Mouse (Mus musculus): ENCODE results near the gene Neb. TPM values are rescaled to one million over a fixed set of nuclear protein-coding genes. Genes with fewer than 3 reads are reported as not detected.

Neb gene
- total and polyA plus RNA-seq, 2 experiments from 2014 or later, result 0.80 to 3.7 TPM

DNA sequence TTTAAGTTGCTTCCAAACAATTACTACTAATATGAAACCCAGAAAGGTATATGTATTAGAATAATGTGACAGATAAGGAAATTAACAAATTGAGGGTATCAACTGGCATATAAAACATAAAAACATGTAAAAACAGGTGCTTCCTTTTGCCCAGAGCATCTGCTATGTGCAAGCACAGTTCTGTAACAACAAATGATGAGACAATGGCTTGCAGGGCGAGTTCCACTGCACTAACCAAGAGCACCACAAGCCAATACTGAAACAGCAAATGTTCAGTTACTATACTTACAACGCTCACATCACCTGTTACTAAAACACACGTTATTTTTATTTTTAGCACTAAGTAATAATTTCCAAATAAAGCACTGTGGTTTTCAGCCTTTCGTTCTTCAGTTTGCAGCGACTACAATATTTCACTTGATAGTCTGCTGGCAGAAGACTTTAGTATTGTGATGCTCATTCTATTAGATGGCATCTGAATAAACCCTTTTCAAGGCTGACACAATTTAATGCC, 34.3 kb upstream of the Neb start:
- Histone ChIP-seq H3K36me3 (ENCODE audit: insufficient read depth, low read length) (peaks cover 42% of the 10 kb centered on the region), H3K27ac (ENCODE audit: low read depth, low read length) (no peak overlapping the region), H3K4me3 (ENCODE audit: low read depth, low read length) (no peak overlapping the region), H3K27me3 (ENCODE audit: insufficient read depth, low read length) (no peaks in the 10 kb centered on the region), H3K4me1 (ENCODE audit: insufficient read depth, low read length) (no peaks in the 10 kb centered on the region), H3K9ac (replicated peaks; ENCODE audit: low read length, poor library complexity, severe bottlenecking) (no peak overlapping the region), H3K9me3 (ENCODE audit: low read length) (peaks cover 6% of the 10 kb centered on the region; the same call in 1 of the 2 replicates), H3K4me2 (ENCODE audit: low read depth, low read length, poor library complexity, severe bottlenecking) (no peak overlapping the region)
- no peak for ATAC-seq (ENCODE audit: low FRiP score)
- WGBS, result 96% methylated on average over 5 of the region's 5 CpGs
- TF ChIP-seq CTCF (IDR thresholded peaks at IDR 0.05), result no peak
- no peak for DNase-seq (ENCODE audit: low spot score)

DNA sequence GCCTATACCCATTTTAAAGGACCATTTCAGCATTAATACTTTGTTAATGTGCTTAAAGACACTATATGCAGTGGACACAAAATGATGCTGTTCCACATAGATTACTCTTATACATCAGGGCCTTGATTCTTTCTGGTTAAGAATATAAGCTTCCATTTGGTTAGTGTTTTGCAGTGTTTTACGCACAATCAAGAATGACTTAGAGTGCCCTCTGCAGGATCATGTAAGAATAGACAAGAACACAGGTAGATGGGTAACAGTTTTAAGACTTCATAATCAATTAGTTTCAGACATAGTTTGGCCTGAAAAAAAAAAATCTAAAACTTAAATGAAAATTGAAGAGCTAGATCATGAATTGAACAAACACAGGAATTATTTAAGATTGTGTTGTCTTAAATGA, 28.2 kb upstream of the Neb start:
- H3K4me1 ChIP-seq (ENCODE audit: insufficient read depth, low read length), result no peaks in the 10 kb centered on the region
- no peak overlapping the region for H3K27ac ChIP-seq (ENCODE audit: low read depth, low read length)
- ATAC-seq (ENCODE audit: low FRiP score) (no peak), DNase-seq (ENCODE audit: low spot score) (peak; percentile 26)
- peaks cover 6% of the 10 kb centered on the region; the same call in 1 of the 2 replicates for H3K9me3 ChIP-seq (ENCODE audit: low read length)
- H3K27me3 ChIP-seq (ENCODE audit: insufficient read depth, low read length), result no peaks in the 10 kb centered on the region
- peaks cover 36% of the 10 kb centered on the region for H3K36me3 ChIP-seq (ENCODE audit: insufficient read depth, low read length)
- no peak overlapping the region for H3K4me2 ChIP-seq (ENCODE audit: low read depth, low read length, poor library complexity, severe bottlenecking)
- no peak overlapping the region for H3K4me3 ChIP-seq (ENCODE audit: low read depth, low read length)
- H3K9ac ChIP-seq (replicated peaks; ENCODE audit: low read length, poor library complexity, severe bottlenecking), result no peak overlapping the region
- WGBS, result 90% methylated on average over 1 of the region's 1 CpGs
- peak; percentile 65 for TF ChIP-seq CTCF (IDR thresholded peaks at IDR 0.05)

DNA sequence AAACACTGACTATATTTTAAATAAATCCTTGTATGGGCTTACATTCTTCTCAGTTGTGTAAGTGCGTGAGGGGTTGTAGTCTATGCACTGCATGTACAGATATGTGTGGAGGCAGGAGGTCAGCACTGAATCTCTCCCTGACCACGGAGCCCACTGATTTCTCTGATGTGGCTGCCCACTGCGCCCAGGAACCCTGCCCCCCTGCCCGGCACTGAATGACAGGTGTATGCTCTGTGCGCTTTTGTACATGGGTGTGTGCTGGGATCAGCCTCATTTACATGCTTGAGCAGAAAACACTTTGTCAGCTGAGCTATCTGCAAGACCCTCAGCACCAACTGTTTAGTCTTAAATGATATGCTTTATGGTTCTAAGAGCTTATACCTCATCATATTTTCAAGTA, 27.0 kb upstream of the Neb start:
- no peak overlapping the region for H3K4me3 ChIP-seq (ENCODE audit: low read depth, low read length)
- no peaks in the 10 kb centered on the region for H3K27me3 ChIP-seq (ENCODE audit: insufficient read depth, low read length)
- no peak overlapping the region for H3K4me2 ChIP-seq (ENCODE audit: low read depth, low read length, poor library complexity, severe bottlenecking)
- DNase-seq (ENCODE audit: low spot score), result no peak
- WGBS, result 95% methylated on average over 5 of the region's 5 CpGs
- TF ChIP-seq CTCF (IDR thresholded peaks at IDR 0.05), result no peak
- H3K9me3 ChIP-seq (ENCODE audit: low read length), result peaks cover 2% of the 10 kb centered on the region; the same call in 1 of the 2 replicates
- peaks cover 24% of the 10 kb centered on the region for H3K36me3 ChIP-seq (ENCODE audit: insufficient read depth, low read length)
- H3K4me1 ChIP-seq (ENCODE audit: insufficient read depth, low read length), result no peaks in the 10 kb centered on the region
- no peak overlapping the region for H3K27ac ChIP-seq (ENCODE audit: low read depth, low read length)
- no peak overlapping the region for H3K9ac ChIP-seq (replicated peaks; ENCODE audit: low read length, poor library complexity, severe bottlenecking)
- no peak for ATAC-seq (ENCODE audit: low FRiP score)

DNA sequence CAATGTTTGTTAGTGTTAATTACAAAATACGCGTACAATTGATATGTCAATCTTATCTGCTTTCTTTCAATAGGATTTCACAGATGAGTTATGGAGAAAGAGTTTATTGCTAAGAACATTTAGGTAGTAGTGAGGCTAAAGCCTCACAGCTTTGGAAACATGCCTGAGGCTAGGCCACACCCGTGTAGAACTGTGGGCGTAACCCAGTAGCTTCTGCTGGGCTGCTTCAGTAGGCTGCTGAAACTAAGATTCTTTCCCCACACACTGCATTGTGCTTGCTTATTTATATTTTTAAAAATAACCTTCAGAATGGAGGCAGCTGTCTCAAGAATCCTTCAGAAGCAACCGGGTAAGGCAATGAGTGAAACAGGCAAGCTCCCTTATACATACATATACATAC, 16.3 kb upstream of the Neb start:
- no peak overlapping the region for H3K4me2 ChIP-seq (ENCODE audit: low read depth, low read length, poor library complexity, severe bottlenecking)
- no peak for ATAC-seq (ENCODE audit: low FRiP score)
- TF ChIP-seq CTCF (IDR thresholded peaks at IDR 0.05), result no peak
- no peak for DNase-seq (ENCODE audit: low spot score)
- no peaks in the 10 kb centered on the region for H3K4me1 ChIP-seq (ENCODE audit: insufficient read depth, low read length)
- no peak overlapping the region for H3K4me3 ChIP-seq (ENCODE audit: low read depth, low read length)
- H3K9ac ChIP-seq (replicated peaks; ENCODE audit: low read length, poor library complexity, severe bottlenecking), result no peak overlapping the region
- no peaks in the 10 kb centered on the region for H3K9me3 ChIP-seq (ENCODE audit: low read length)
- no peaks in the 10 kb centered on the region for H3K36me3 ChIP-seq (ENCODE audit: insufficient read depth, low read length)
- H3K27me3 ChIP-seq (ENCODE audit: insufficient read depth, low read length), result no peaks in the 10 kb centered on the region
- no peak overlapping the region for H3K27ac ChIP-seq (ENCODE audit: low read depth, low read length)
- WGBS, result 90% methylated on average over 5 of the region's 5 CpGs

DNA sequence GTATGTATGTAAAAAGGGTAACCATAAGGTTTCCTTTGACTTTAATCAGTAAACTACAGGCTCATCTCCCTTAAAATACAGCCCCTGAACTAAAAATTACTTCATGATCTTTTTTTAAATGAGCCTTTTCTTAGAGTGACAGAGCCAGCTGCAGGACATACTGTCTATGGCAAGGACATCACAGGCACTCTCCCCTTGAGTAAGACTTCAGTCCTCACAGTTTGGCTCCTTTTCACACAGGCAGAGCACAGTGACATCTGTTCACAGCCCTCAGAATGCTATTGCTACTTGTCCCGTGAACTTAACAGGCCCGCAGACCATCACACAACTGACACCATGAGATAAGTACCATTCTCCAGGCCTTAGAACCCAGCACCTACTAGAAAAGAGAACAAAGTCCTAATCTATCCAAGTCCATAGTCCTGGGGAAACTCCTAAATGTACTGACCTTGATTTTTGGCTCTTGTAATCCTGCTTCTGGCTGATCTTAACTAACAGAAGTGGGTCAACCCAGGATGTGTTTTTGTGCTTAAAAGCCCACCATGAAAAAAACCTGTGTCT, 12.2 kb upstream of the Neb start:
- no peak overlapping the region for H3K4me3 ChIP-seq (ENCODE audit: low read depth, low read length)
- no peak overlapping the region for H3K9ac ChIP-seq (replicated peaks; ENCODE audit: low read length, poor library complexity, severe bottlenecking)
- TF ChIP-seq CTCF (IDR thresholded peaks at IDR 0.05), result no peak
- no peak overlapping the region for H3K27ac ChIP-seq (ENCODE audit: low read depth, low read length)
- no peak overlapping the region for H3K4me2 ChIP-seq (ENCODE audit: low read depth, low read length, poor library complexity, severe bottlenecking)
- DNase-seq (ENCODE audit: low spot score), result no peak
- H3K27me3 ChIP-seq (ENCODE audit: insufficient read depth, low read length), result no peaks in the 10 kb centered on the region
- H3K36me3 ChIP-seq (ENCODE audit: insufficient read depth, low read length), result no peaks in the 10 kb centered on the region
- 63% methylated on average over 2 of the region's 2 CpGs for WGBS
- H3K4me1 ChIP-seq (ENCODE audit: insufficient read depth, low read length), result no peaks in the 10 kb centered on the region
- ATAC-seq (ENCODE audit: low FRiP score), result no peak
- no peaks in the 10 kb centered on the region for H3K9me3 ChIP-seq (ENCODE audit: low read length)

DNA sequence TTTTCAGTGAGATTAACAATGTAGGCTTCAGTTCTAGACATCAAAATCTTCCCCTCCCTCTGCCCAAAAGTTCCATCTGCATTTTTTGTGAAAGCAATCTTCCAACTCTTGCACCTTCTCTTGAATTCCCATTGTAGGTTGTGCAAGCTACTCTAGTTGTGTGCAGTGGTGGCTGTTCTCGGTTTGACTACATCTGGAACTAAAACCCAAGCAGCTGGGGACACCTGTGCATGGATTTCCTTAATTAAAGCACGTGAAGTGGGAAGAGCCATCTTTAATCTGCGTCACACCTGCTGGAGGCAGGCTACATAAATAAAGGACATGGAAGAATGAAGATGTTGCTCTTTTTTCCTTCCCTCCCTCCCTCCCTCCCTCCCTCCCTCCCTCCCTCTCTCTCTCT, 11.7 kb upstream of the Neb start:
- WGBS, result 71% methylated on average over 3 of the region's 3 CpGs
- no peaks in the 10 kb centered on the region for H3K36me3 ChIP-seq (ENCODE audit: insufficient read depth, low read length)
- H3K4me1 ChIP-seq (ENCODE audit: insufficient read depth, low read length), result no peaks in the 10 kb centered on the region
- no peak for TF ChIP-seq CTCF (IDR thresholded peaks at IDR 0.05)
- H3K4me2 ChIP-seq (ENCODE audit: low read depth, low read length, poor library complexity, severe bottlenecking), result no peak overlapping the region
- H3K9ac ChIP-seq (replicated peaks; ENCODE audit: low read length, poor library complexity, severe bottlenecking), result no peak overlapping the region
- no peaks in the 10 kb centered on the region for H3K27me3 ChIP-seq (ENCODE audit: insufficient read depth, low read length)
- no peak overlapping the region for H3K27ac ChIP-seq (ENCODE audit: low read depth, low read length)
- DNase-seq (ENCODE audit: low spot score) (no peak), ATAC-seq (ENCODE audit: low FRiP score) (no peak)
- H3K9me3 ChIP-seq (ENCODE audit: low read length), result no peaks in the 10 kb centered on the region
- no peak overlapping the region for H3K4me3 ChIP-seq (ENCODE audit: low read depth, low read length)
